Mouse (Mus musculus): ENCODE data around the gene Tmem208. TPM values are rescaled to one million over a fixed set of nuclear protein-coding genes. Genes with fewer than 3 reads are reported as not detected.
A peak's percentile ranks its signal among the peaks of the same experiment; 100 is the strongest.
"Not testable (repeated sequence)": the region's sequence is repeated elsewhere in the genome, so short reads cannot be mapped to it uniquely, and the experiment has no call there.

Tmem208 gene
- polyA plus RNA-seq, 1 experiment from 2014 or later: 115 TPM

GRCm38 (mm10) chr8:105291802-105292201 lies 34.4 kb upstream of the Tmem208 start:
- not testable (repeated sequence) for H3K9ac ChIP-seq; DNase-seq; H3K4me2 ChIP-seq; H3K27ac ChIP-seq (ENCODE audit: low read depth); H3K36me3 ChIP-seq (ENCODE audit: insufficient read depth); H3K4me1 ChIP-seq (ENCODE audit: insufficient read depth); ATAC-seq (ENCODE audit: insufficient read depth); H3K9me3 ChIP-seq (ENCODE audit: low read depth, low read length); H3K4me3 ChIP-seq (ENCODE audit: low read depth, low read length)
- H3K27me3 ChIP-seq (ENCODE audit: insufficient read depth, low read length): peaks cover 13% of the 10 kb centered on the region
- TF ChIP-seq CTCF (IDR thresholded peaks at IDR 0.05; ENCODE audit: low read depth): peak; percentile 28
- WGBS: 67% methylated on average over 3 of the region's 3 CpGs

- DNase-seq: no peak
- no peaks in the 10 kb centered on the region for H3K9me3 ChIP-seq (ENCODE audit: low read depth, low read length)
- peaks cover 13% of the 10 kb centered on the region for H3K27me3 ChIP-seq (ENCODE audit: insufficient read depth, low read length)
- H3K27ac ChIP-seq (ENCODE audit: low read depth): no peak overlapping the region
- no peak for TF ChIP-seq CTCF (IDR thresholded peaks at IDR 0.05; ENCODE audit: low read depth)
- no peak for ATAC-seq (ENCODE audit: insufficient read depth)
- no peak overlapping the region for H3K4me3 ChIP-seq (ENCODE audit: low read depth, low read length)
- H3K4me2 ChIP-seq: no peak overlapping the region
- WGBS: 72% methylated on average over 7 of the region's 7 CpGs
- no peak overlapping the region for H3K9ac ChIP-seq
- no peaks in the 10 kb centered on the region for H3K36me3 ChIP-seq (ENCODE audit: insufficient read depth)
- H3K4me1 ChIP-seq (ENCODE audit: insufficient read depth): no peaks in the 10 kb centered on the region; the same call in 1 of the 2 replicates
Measured at GRCm38 (mm10) chr8:105292471-105292870, 33.7 kb upstream of the Tmem208 start.

- Histone ChIP-seq H3K27me3 (ENCODE audit: insufficient read depth, low read length) (peaks cover 13% of the 10 kb centered on the region), H3K9me3 (ENCODE audit: low read depth, low read length) (no peaks in the 10 kb centered on the region), H3K4me2 (no peak overlapping the region), H3K9ac (no peak overlapping the region), H3K36me3 (ENCODE audit: insufficient read depth) (0 out of 2 replicates have a peak, but pooled peaks cover 2% of the 10 kb centered on the region), H3K4me1 (ENCODE audit: insufficient read depth) (0 out of 2 replicates have a peak, but pooled peaks cover 3% of the 10 kb centered on the region), H3K4me3 (ENCODE audit: low read depth, low read length) (no peak overlapping the region), H3K27ac (ENCODE audit: low read depth) (no peak overlapping the region)
- DNase-seq (no peak), ATAC-seq (ENCODE audit: insufficient read depth) (no peak)
- TF ChIP-seq CTCF (IDR thresholded peaks at IDR 0.05; ENCODE audit: low read depth): no peak
- 56% methylated on average over 19 of the region's 19 CpGs for WGBS
Measured at GRCm38 (mm10) chr8:105293405-105293804, 32.7 kb upstream of the Tmem208 start.

- 55% methylated on average over 9 of the region's 9 CpGs for WGBS
- no peak for ATAC-seq (ENCODE audit: insufficient read depth)
- Histone ChIP-seq H3K4me1 (ENCODE audit: insufficient read depth) (0 out of 2 replicates have a peak, but pooled peaks cover 6% of the 10 kb centered on the region), H3K4me2 (peak overlapping the region; percentile 49), H3K9ac (peak overlapping the region; percentile 18; the same call in 1 of the 2 replicates), H3K4me3 (ENCODE audit: low read depth, low read length) (peak overlapping the region; percentile 32), H3K27ac (ENCODE audit: low read depth) (no peak overlapping the region), H3K27me3 (ENCODE audit: insufficient read depth, low read length) (peaks cover 11% of the 10 kb centered on the region), H3K36me3 (ENCODE audit: insufficient read depth) (peaks cover 13% of the 10 kb centered on the region; the same call in 1 of the 2 replicates), H3K9me3 (ENCODE audit: low read depth, low read length) (no peaks in the 10 kb centered on the region)
- no peak for TF ChIP-seq CTCF (IDR thresholded peaks at IDR 0.05; ENCODE audit: low read depth)
- DNase-seq: no peak
Measured at GRCm38 (mm10) chr8:105294776-105295175, 31.4 kb upstream of the Tmem208 start.

GRCm38 (mm10) chr8:105295256-105295655 lies 30.9 kb upstream of the Tmem208 start:
- no peak for TF ChIP-seq CTCF (IDR thresholded peaks at IDR 0.05; ENCODE audit: low read depth)
- no peak for ATAC-seq (ENCODE audit: insufficient read depth)
- H3K4me3 ChIP-seq (ENCODE audit: low read depth, low read length): peak overlapping the region; percentile 32
- H3K9me3 ChIP-seq (ENCODE audit: low read depth, low read length): no peaks in the 10 kb centered on the region
- 0 out of 2 replicates have a peak, but pooled peaks cover 6% of the 10 kb centered on the region for H3K4me1 ChIP-seq (ENCODE audit: insufficient read depth)
- peak overlapping the region; percentile 37; the same call in 1 of the 2 replicates for H3K27ac ChIP-seq (ENCODE audit: low read depth)
- peaks cover 18% of the 10 kb centered on the region for H3K36me3 ChIP-seq (ENCODE audit: insufficient read depth)
- DNase-seq: no peak
- peak overlapping the region; percentile 49 for H3K4me2 ChIP-seq
- peaks cover 6% of the 10 kb centered on the region for H3K27me3 ChIP-seq (ENCODE audit: insufficient read depth, low read length)
- WGBS: 56% methylated on average over 11 of the region's 11 CpGs
- peak overlapping the region; percentile 18; the same call in 1 of the 2 replicates for H3K9ac ChIP-seq

GRCm38 (mm10) chr8:105295895-105296573 lies 30.1 kb upstream of the Tmem208 start, which contains the start of gene Exoc3l:
Gene Exoc3l (minus strand): TSS chr8:105296101.
- Histone ChIP-seq H3K9me3 (ENCODE audit: low read depth, low read length) (no peaks in the 10 kb centered on the region), H3K27me3 (ENCODE audit: insufficient read depth, low read length) (no peaks in the 10 kb centered on the region), H3K4me1 (ENCODE audit: insufficient read depth) (0 out of 2 replicates have a peak, but pooled peaks cover 6% of the 10 kb centered on the region), H3K36me3 (ENCODE audit: insufficient read depth) (peaks cover 25% of the 10 kb centered on the region), H3K9ac (peak within 1 kb of the TSS; percentile 89), H3K4me2 (peak within 1 kb of the TSS; percentile 95), H3K4me3 (ENCODE audit: low read depth, low read length) (peak within 1 kb of the TSS; percentile 97), H3K27ac (ENCODE audit: low read depth) (peak within 1 kb of the TSS; percentile 37; the same call in 1 of the 2 replicates)
- ATAC-seq (ENCODE audit: insufficient read depth) (no peak), DNase-seq (no peak)
- 52% methylated on average over 11 of the region's 11 CpGs for WGBS
- no peak for TF ChIP-seq CTCF (IDR thresholded peaks at IDR 0.05; ENCODE audit: low read depth)

- Histone ChIP-seq H3K4me1 (ENCODE audit: insufficient read depth) (0 out of 2 replicates have a peak, but pooled peaks cover 6% of the 10 kb centered on the region), H3K27me3 (ENCODE audit: insufficient read depth, low read length) (no peaks in the 10 kb centered on the region), H3K9ac (peak within 1 kb of the TSS; percentile 89), H3K4me3 (ENCODE audit: low read depth, low read length) (peak within 1 kb of the TSS; percentile 97), H3K27ac (ENCODE audit: low read depth) (peak within 1 kb of the TSS; percentile 70), H3K4me2 (peak within 1 kb of the TSS; percentile 95), H3K9me3 (ENCODE audit: low read depth, low read length) (no peaks in the 10 kb centered on the region), H3K36me3 (ENCODE audit: insufficient read depth) (peaks cover 41% of the 10 kb centered on the region)
- 1% methylated on average over 58 of the region's 58 CpGs for WGBS
- no peak for TF ChIP-seq CTCF (IDR thresholded peaks at IDR 0.05; ENCODE audit: low read depth)
- DNase-seq (peak; percentile 96), ATAC-seq (ENCODE audit: insufficient read depth) (peak; percentile 89)
Measured at GRCm38 (mm10) chr8:105297511-105298192, 28.5 kb upstream of the Tmem208 start, which contains the start of gene E2f4. Gene E2f4 (plus strand): TSS chr8:105297663.

All from lung, embryonic 14.5 days (tissue).